Mouse (Mus musculus) activated CD4-positive, CD25-positive, alpha-beta regulatory T cell, adult 9 weeks (primary cell): Measurements from ENCODE around the gene Ccr1. TPM values are rescaled to one million over a fixed set of nuclear protein-coding genes. Genes with fewer than 3 reads are reported as not detected.

Source experiments
- polyA plus RNA-seq: library from polyadenylated mRNA; unstranded; fragments of 100-300 nt; shearing (Covaris generic); gene quantifications from one replicate; pipeline ENCODE4 v1.2.1, GENCODE M21; 2017

Ccr1 gene
- 0.26 TPM for polyA plus RNA-seq

GRCm38 (mm10) chr9:123968290-123968912 lies at the start of gene Ccr1:
Gene Ccr1, minus strand, starts transcription at chr9:123968692.

GRCm38 (mm10) chr9:123978308-123978707 lies 9.8 kb upstream of the Ccr1 start, which contains the start of gene Ccr1l1:
Gene Ccr1l1, minus strand, starts transcription at chr9:123978408.

Other genes starting within 250 kb of the Ccr1 start
- gene Cxcr6, start 162.2 kb downstream of the Ccr1 start, polyA plus RNA-seq = 27.5 TPM
- gene Fyco1, start 116.8 kb downstream of the Ccr1 start, polyA plus RNA-seq = 55.2 TPM
- 0.44 TPM for gene Xcr1, start 106.7 kb downstream of the Ccr1 start, polyA plus RNA-seq
- gene Ccr1l1, start 9.7 kb upstream of the Ccr1 start, polyA plus RNA-seq = not detected
- gene Ccr3, start 53.3 kb upstream of the Ccr1 start, polyA plus RNA-seq = 3.0 TPM
- 50.3 TPM for gene Ccr2, start 133.3 kb upstream of the Ccr1 start, polyA plus RNA-seq
- 15.6 TPM for gene Ccr5, start 152.9 kb upstream of the Ccr1 start, polyA plus RNA-seq